Mouse (Mus musculus): ENCODE measurements around the gene Prr9. TPM values are rescaled to one million over a fixed set of nuclear protein-coding genes. Genes with fewer than 3 reads are reported as not detected.
A peak's percentile ranks its signal among the peaks of the same experiment; 100 is the strongest.

Prr9 gene
- not detected in 2 replicates for polyA plus RNA-seq (2015; fragmentation: Nextera tagmentation; extraction: Ambion mirVana)

DNA sequence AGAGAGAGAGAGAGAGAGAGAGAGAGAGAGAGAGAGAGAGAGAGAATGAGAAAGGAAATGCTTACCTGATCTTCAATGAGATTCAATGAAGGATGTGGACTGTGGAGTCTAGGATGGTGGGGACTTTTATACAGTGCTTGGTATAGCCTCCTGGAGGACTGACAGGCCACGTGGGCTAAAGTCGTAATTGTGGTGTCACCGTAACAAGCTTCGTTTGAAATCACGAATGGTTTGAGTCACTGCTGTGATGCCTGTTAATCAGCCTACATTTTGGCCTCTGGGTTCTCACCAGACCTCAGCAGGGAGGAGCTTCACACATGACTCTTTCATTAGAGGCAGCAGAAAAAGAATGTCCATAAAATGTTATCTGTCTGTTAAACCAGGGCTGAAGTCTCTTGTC lies at the start of gene Prr9:
Gene Prr9, minus strand, starts transcription at position 101 of the 400 bp plus-strand sequence.
- Histone ChIP-seq H3K4me1 (ENCODE audit: control insufficient read depth, insufficient read depth, low read depth, low read length) (no peaks in the 10 kb centered on the region), H3K9ac (ENCODE audit: low read depth, low read length) (no peak within 1 kb of the TSS), H3K4me3 (ENCODE audit: low read length) (no peak within 1 kb of the TSS), H3K27ac (ENCODE audit: low read depth, low read length) (no peak within 1 kb of the TSS), H3K9me3 (ENCODE audit: control insufficient read depth, low read length) (no peaks in the 10 kb centered on the region), H3K27me3 (replicated peaks; ENCODE audit: control insufficient read depth, insufficient read depth, low read length) (no peaks in the 10 kb centered on the region), H3K36me3 (ENCODE audit: control insufficient read depth, insufficient read depth, low read length) (no peaks in the 10 kb centered on the region), H3K4me2 (ENCODE audit: low read length) (no peak within 1 kb of the TSS)
- WGBS, result 77% methylated on average over 5 of the region's 5 CpGs
- no peak for ATAC-seq

DNA sequence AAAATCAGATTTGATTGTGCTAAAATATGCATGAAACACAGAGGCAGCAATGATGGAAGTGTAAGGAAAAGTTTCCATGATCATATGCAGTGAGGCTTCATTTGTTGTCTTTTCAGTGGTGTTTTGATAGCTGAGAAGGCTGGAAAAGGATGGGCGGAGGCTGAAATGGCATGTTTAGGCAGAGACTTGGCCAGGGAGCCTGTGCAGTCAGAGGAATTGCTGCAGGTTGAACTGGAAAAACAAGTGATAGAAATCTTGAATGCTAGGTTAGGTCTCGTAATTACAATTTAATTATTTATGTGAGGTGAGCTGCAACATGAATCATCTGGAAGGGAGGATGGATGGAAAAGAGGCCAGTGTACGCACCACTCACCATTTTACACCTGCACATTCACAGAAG lies 46.1 kb upstream of the Prr9 start:
- H3K36me3 ChIP-seq (ENCODE audit: control insufficient read depth, insufficient read depth, low read length), result no peaks in the 10 kb centered on the region
- no peak overlapping the region for H3K27ac ChIP-seq (ENCODE audit: low read depth, low read length)
- H3K27me3 ChIP-seq (replicated peaks; ENCODE audit: control insufficient read depth, insufficient read depth, low read length), result no peaks in the 10 kb centered on the region
- H3K4me2 ChIP-seq (ENCODE audit: low read length), result no peak overlapping the region
- WGBS, result 89% methylated on average over 3 of the region's 3 CpGs
- H3K9ac ChIP-seq (ENCODE audit: low read depth, low read length), result no peak overlapping the region
- no peak overlapping the region for H3K4me3 ChIP-seq (ENCODE audit: low read length)
- no peaks in the 10 kb centered on the region for H3K4me1 ChIP-seq (ENCODE audit: control insufficient read depth, insufficient read depth, low read depth, low read length)
- H3K9me3 ChIP-seq (ENCODE audit: control insufficient read depth, low read length), result no peaks in the 10 kb centered on the region
- no peak for ATAC-seq

DNA sequence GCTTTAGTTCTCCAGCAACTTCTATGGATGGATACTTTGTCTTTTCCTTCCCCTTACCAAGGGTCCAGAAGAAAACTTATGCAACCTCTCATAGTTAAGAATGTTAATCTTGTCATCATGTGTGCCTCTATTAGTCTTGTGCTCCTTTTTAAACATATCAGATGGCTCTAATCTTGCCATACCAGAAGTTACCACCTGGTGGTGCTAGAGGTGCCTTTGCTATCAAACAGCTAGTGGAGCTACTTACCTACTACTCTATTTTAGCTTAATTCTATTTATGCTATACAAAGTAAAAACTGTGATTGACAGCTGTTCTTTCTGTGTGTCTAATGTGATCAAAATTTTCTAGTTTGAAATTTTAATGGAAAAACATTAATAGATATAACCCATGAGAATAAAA lies 29.6 kb upstream of the Prr9 start:
- H3K36me3 ChIP-seq (ENCODE audit: control insufficient read depth, insufficient read depth, low read length), result no peaks in the 10 kb centered on the region
- H3K4me1 ChIP-seq (ENCODE audit: control insufficient read depth, insufficient read depth, low read depth, low read length), result no peaks in the 10 kb centered on the region
- H3K27me3 ChIP-seq (replicated peaks; ENCODE audit: control insufficient read depth, insufficient read depth, low read length), result no peaks in the 10 kb centered on the region
- H3K9me3 ChIP-seq (ENCODE audit: control insufficient read depth, low read length), result no peaks in the 10 kb centered on the region
- ATAC-seq, result peak; percentile 29; the same call in 1 of the 2 replicates
- no peak overlapping the region for H3K27ac ChIP-seq (ENCODE audit: low read depth, low read length)
- H3K4me2 ChIP-seq (ENCODE audit: low read length), result no peak overlapping the region
- no peak overlapping the region for H3K9ac ChIP-seq (ENCODE audit: low read depth, low read length)
- H3K4me3 ChIP-seq (ENCODE audit: low read length), result no peak overlapping the region

DNA sequence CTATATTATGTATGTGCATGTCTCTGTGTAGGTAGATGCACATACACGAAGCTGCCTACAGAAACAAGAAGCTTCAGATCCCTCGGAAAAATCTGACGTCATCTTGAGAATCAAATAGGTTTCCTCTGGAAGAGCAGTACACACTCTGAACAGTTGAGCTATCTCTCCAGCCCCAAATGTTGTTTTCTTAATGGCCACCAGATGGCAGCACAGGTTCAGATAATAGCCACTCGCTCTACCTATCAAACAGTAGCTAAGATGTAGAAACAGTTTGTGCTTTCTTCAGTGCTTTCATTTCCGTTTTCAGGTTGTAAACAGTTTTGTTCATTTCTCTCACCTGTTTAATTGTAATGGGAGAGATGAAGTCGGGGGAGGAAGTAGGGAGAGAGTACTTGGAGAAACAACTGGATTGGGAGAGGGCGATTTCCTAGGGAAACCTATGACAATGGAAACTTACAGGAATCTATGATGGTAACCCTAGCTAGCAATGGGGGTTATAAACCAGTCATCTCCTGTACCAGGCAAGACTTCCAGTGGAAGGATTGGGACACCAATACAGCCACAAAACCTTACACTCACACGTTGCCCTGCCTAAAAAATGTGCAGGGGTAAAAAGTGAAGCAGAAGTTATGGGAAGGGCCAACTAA lies 27.0 kb upstream of the Prr9 start:
- H3K4me2 ChIP-seq (ENCODE audit: low read length), result peak overlapping the region; percentile 29
- H3K27me3 ChIP-seq (replicated peaks; ENCODE audit: control insufficient read depth, insufficient read depth, low read length), result no peaks in the 10 kb centered on the region
- H3K27ac ChIP-seq (ENCODE audit: low read depth, low read length), result no peak overlapping the region
- no peaks in the 10 kb centered on the region for H3K9me3 ChIP-seq (ENCODE audit: control insufficient read depth, low read length)
- H3K4me1 ChIP-seq (ENCODE audit: control insufficient read depth, insufficient read depth, low read depth, low read length), result no peaks in the 10 kb centered on the region
- ATAC-seq, result peak; percentile 98
- no peak overlapping the region for H3K9ac ChIP-seq (ENCODE audit: low read depth, low read length)
- no peak overlapping the region for H3K4me3 ChIP-seq (ENCODE audit: low read length)
- no peaks in the 10 kb centered on the region for H3K36me3 ChIP-seq (ENCODE audit: control insufficient read depth, insufficient read depth, low read length)
- 22% methylated on average over 8 of the region's 8 CpGs for WGBS

DNA sequence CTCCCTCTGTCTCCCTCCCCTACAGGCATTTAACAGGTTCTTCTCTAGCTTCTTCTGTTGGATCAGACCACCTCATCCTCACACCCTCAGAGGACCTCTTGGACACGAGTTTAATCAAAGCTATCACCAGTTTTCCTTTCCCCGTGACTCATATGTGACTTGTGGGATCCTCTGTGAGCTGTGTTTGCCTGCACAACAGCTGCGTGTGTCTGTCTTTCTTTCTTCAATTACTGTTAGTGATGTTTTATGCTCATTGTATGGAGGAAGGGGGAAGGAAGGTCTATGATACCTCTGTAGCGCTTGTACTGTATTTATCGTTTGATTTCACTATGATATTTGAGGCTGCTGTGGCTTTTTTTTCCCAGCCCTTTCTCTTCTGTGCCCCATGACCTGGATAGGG lies 24.2 kb upstream of the Prr9 start:
- Histone ChIP-seq H3K9me3 (ENCODE audit: control insufficient read depth, low read length) (no peaks in the 10 kb centered on the region), H3K27ac (ENCODE audit: low read depth, low read length) (no peak overlapping the region), H3K9ac (ENCODE audit: low read depth, low read length) (no peak overlapping the region), H3K27me3 (replicated peaks; ENCODE audit: control insufficient read depth, insufficient read depth, low read length) (no peaks in the 10 kb centered on the region), H3K36me3 (ENCODE audit: control insufficient read depth, insufficient read depth, low read length) (no peaks in the 10 kb centered on the region), H3K4me2 (ENCODE audit: low read length) (no peak overlapping the region), H3K4me1 (ENCODE audit: control insufficient read depth, insufficient read depth, low read depth, low read length) (no peaks in the 10 kb centered on the region), H3K4me3 (ENCODE audit: low read length) (no peak overlapping the region)
- ATAC-seq, result no peak
- WGBS, result 85% methylated on average over 5 of the region's 5 CpGs

DNA sequence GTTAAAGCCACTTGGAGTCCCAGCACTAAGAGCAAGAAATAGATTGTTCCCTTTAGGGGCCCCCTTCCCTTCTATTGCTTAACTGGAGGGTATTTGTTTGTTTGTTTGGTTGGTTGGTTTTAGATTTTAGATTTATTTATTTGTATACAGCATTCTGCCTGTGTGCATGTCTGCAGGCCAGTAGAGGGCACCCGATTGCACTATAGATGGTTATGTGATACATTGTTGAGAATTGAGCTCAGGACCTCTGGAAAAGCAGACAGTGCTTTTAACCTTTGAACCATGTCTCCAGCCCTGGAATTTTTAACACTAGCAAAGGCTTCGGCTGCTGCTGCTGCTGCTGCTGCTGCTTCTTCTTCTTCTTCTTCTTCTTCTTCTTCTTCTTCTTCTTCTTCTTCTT lies 23.7 kb upstream of the Prr9 start:
- Histone ChIP-seq H3K9ac (ENCODE audit: low read depth, low read length) (no peak overlapping the region), H3K9me3 (ENCODE audit: control insufficient read depth, low read length) (no peaks in the 10 kb centered on the region), H3K27ac (ENCODE audit: low read depth, low read length) (no peak overlapping the region), H3K4me3 (ENCODE audit: low read length) (no peak overlapping the region), H3K36me3 (ENCODE audit: control insufficient read depth, insufficient read depth, low read length) (no peaks in the 10 kb centered on the region), H3K4me2 (ENCODE audit: low read length) (no peak overlapping the region), H3K4me1 (ENCODE audit: control insufficient read depth, insufficient read depth, low read depth, low read length) (no peaks in the 10 kb centered on the region), H3K27me3 (replicated peaks; ENCODE audit: control insufficient read depth, insufficient read depth, low read length) (no peaks in the 10 kb centered on the region)
- 62% methylated on average over 2 of the region's 2 CpGs for WGBS
- ATAC-seq, result no peak

DNA sequence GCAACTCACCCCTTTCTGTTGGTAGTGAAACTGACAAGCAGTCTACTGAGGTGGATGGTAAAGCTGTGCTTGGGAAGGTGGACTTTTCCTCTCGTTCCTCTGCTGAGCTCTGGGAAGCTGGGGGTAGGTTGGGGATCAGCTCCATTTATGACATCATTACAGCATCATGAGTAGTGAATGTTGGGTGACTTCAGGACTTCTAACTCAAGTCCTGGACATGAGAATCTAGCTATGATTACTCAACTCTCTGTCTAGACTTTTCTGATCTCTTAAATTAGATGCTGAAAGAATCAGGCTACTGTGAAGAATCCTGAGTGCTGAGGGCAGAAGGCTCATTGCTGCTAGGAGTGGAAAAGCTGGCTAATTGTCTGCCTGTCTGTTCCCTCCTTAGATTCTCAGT lies 18.9 kb upstream of the Prr9 start, which contains the start of gene Lelp1:
Gene Lelp1, minus strand, starts transcription at position 101 of the 400 bp plus-strand sequence.
- Histone ChIP-seq H3K9me3 (ENCODE audit: control insufficient read depth, low read length) (no peaks in the 10 kb centered on the region), H3K36me3 (ENCODE audit: control insufficient read depth, insufficient read depth, low read length) (no peaks in the 10 kb centered on the region), H3K27me3 (replicated peaks; ENCODE audit: control insufficient read depth, insufficient read depth, low read length) (no peaks in the 10 kb centered on the region), H3K9ac (ENCODE audit: low read depth, low read length) (no peak within 1 kb of the TSS), H3K27ac (ENCODE audit: low read depth, low read length) (no peak within 1 kb of the TSS), H3K4me1 (ENCODE audit: control insufficient read depth, insufficient read depth, low read depth, low read length) (no peaks in the 10 kb centered on the region), H3K4me2 (ENCODE audit: low read length) (no peak within 1 kb of the TSS), H3K4me3 (ENCODE audit: low read length) (no peak within 1 kb of the TSS)
- ATAC-seq, result no peak
- 60% methylated on average over 1 of the region's 1 CpGs for WGBS

DNA sequence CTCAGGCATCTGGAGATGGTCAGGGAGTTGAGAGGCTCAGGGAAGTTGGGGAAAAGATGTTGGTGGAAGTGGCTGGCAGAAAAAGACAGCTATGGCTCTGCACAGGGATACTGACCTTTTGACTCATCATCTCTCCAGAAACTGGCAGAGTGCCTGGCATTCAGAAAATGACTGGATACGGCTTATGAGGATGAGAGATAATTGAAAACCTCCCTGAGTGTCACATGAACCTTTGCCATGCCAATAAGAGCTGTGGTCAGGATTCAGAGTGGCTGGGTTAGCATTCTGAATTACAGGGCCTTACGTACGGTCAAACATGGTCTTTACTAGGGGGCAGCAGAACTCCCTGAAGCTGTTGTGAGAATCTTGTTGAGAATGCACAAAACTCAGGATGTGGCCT lies 2.8 kb downstream of the Prr9 start:
- no peak overlapping the region for H3K27ac ChIP-seq (ENCODE audit: low read depth, low read length)
- no peak overlapping the region for H3K9ac ChIP-seq (ENCODE audit: low read depth, low read length)
- no peak for ATAC-seq

DNA sequence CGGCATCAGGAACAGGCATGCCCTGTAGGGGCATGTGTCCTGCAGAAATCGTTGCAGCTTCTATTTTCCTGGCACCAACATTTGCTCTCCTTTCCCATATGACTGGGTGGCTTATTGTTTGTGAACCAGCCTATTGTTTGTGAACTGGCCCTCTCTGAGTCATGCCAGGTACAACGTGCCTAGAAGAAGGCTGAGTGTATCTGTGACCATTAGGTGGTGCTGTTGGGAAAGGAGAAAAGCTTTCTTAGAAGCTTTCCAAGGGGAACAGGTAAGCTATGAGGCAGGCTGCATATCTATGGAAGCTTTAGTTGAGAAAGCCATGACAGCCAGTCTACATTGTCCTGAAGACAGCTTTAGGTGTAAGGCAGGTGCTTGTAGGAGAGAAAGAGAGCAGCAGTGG lies 5.8 kb downstream of the Prr9 start:
- no peaks in the 10 kb centered on the region for H3K4me1 ChIP-seq (ENCODE audit: control insufficient read depth, insufficient read depth, low read depth, low read length)
- H3K27ac ChIP-seq (ENCODE audit: low read depth, low read length), result no peak overlapping the region
- H3K4me2 ChIP-seq (ENCODE audit: low read length), result no peak overlapping the region
- no peaks in the 10 kb centered on the region for H3K9me3 ChIP-seq (ENCODE audit: control insufficient read depth, low read length)
- 34% methylated on average over 3 of the region's 3 CpGs for WGBS
- H3K36me3 ChIP-seq (ENCODE audit: control insufficient read depth, insufficient read depth, low read length), result no peaks in the 10 kb centered on the region
- H3K27me3 ChIP-seq (replicated peaks; ENCODE audit: control insufficient read depth, insufficient read depth, low read length), result no peaks in the 10 kb centered on the region
- no peak overlapping the region for H3K9ac ChIP-seq (ENCODE audit: low read depth, low read length)
- ATAC-seq, result 0 out of 2 replicates have a peak, but pooled peaks have one; percentile 69
- no peak overlapping the region for H3K4me3 ChIP-seq (ENCODE audit: low read length)

More for the DNA sequence above, 2.8 kb downstream of the Prr9 start:
- Histone ChIP-seq H3K4me2 (ENCODE audit: low read length) (no peak overlapping the region), H3K36me3 (ENCODE audit: control insufficient read depth, insufficient read depth, low read length) (no peaks in the 10 kb centered on the region), H3K4me1 (ENCODE audit: control insufficient read depth, insufficient read depth, low read depth, low read length) (no peaks in the 10 kb centered on the region), H3K4me3 (ENCODE audit: low read length) (no peak overlapping the region), H3K9me3 (ENCODE audit: control insufficient read depth, low read length) (no peaks in the 10 kb centered on the region), H3K27me3 (replicated peaks; ENCODE audit: control insufficient read depth, insufficient read depth, low read length) (no peaks in the 10 kb centered on the region)
- 81% methylated on average over 3 of the region's 3 CpGs for WGBS

DNA sequence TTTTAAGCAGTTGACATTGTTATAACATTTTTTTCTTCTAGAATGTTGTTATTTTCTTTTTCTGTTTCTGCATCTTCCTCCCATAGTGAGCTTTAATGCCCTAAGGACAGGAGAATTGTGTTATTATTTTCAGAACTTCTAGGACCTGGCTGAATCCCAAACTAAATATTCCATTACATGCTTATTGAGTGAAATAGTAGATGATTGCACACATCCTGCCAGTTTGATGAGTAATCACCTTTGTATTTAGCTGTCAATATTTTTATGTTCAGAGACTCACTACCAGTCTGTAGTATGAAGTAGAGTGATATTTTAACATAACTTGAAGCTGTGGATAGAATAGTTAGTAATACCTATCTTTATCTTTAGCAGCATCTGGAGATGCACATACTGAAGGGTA lies 12.2 kb downstream of the Prr9 start:
- H3K9me3 ChIP-seq (ENCODE audit: control insufficient read depth, low read length), result no peaks in the 10 kb centered on the region
- H3K36me3 ChIP-seq (ENCODE audit: control insufficient read depth, insufficient read depth, low read length), result no peaks in the 10 kb centered on the region
- no peaks in the 10 kb centered on the region for H3K4me1 ChIP-seq (ENCODE audit: control insufficient read depth, insufficient read depth, low read depth, low read length)
- H3K4me2 ChIP-seq (ENCODE audit: low read length), result no peak overlapping the region
- ATAC-seq, result no peak
- no peaks in the 10 kb centered on the region for H3K27me3 ChIP-seq (replicated peaks; ENCODE audit: control insufficient read depth, insufficient read depth, low read length)
- no peak overlapping the region for H3K4me3 ChIP-seq (ENCODE audit: low read length)
- no peak overlapping the region for H3K9ac ChIP-seq (ENCODE audit: low read depth, low read length)
- H3K27ac ChIP-seq (ENCODE audit: low read depth, low read length), result no peak overlapping the region
